Mouse (Mus musculus): ENCODE results near the gene Ly75. TPM values are rescaled to one million over a fixed set of nuclear protein-coding genes. Genes with fewer than 3 reads are reported as not detected.

The Ly75 gene
- 0.94 and 1.6 TPM in 2 replicates for polyA plus RNA-seq (2015; fragmentation: Nextera tagmentation; extraction: Ambion mirVana)

DNA sequence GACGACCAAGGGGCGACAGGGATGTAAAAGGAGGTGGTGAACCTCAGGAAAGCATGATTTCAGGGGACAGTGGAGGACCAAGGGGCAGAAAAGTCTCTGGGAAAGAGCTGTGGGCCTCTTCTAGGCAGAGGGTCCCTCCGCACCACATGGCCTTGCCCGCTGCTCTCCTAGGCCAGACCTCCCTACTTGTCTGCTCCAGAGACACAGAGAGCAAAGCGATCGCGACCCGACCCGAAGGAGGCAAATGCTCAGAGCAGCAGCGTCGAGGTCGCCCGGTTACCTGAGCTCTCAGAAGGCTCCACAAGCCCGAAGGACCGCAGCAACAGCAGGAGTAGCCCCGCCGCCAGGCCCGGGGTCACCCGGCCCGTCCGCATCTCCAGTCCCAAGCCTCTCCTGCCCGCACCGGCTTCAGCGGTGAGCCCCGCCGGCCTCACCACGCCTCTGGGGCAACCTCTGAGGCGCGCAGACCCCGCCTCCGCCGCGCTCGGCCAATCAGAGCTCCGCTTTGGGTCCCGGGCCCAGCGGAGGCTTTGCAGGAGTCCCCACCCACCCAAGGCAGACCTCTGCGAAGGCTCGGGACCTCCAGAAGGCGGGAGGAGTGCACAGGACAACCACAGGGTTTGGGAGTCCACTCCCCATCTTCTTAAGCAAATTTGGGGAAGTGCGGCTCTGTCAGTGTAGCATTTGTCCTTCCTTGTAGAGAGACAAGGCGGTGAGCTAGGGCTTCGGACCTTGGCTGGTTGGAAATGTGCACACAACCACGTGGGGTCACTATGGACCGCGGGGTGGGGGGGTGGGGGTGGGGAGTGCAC lies at the start of gene Ly75:
Gene Ly75, minus strand, starts transcription at position 446 of the 812 bp plus-strand sequence.

DNA sequence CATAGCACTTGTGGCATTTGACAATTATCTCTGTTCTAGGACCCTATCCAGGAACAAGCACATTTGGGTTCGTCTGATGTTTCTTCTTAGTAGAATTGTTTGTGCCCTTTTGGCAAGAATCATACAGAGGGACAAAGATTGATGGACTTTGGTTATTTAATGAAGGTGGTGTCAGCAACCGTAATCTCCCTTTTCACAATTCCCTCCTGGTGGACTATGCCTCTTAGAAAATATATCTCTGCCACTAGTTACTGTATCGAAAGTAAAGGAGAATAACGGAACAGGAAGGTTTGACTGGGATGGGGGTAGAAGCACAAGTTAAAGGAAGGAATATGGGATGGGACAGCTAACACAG lies 98.7 kb downstream of the Ly75 start, which contains the start of gene Cd302:
Gene Cd302, minus strand, starts transcription at position 22 of the 355 bp plus-strand sequence.

Other genes starting within 250 kb of the Ly75 start
- 44.8 and 46.9 TPM in 2 replicates for gene Baz2b, start 173.5 kb downstream of the Ly75 start, polyA plus RNA-seq (2015; fragmentation: Nextera tagmentation; extraction: Ambion mirVana)
- 32.5 and 42.3 TPM in 2 replicates for gene March7, start 173.4 kb downstream of the Ly75 start, polyA plus RNA-seq (2015; fragmentation: Nextera tagmentation; extraction: Ambion mirVana)
- 23.9 and 35.2 TPM in 2 replicates for gene Cd302, start 98.8 kb downstream of the Ly75 start, polyA plus RNA-seq (2015; fragmentation: Nextera tagmentation; extraction: Ambion mirVana)
- 0.46 and 1.1 TPM in 2 replicates for gene Pla2r1, start 170.0 kb upstream of the Ly75 start, polyA plus RNA-seq (2015; fragmentation: Nextera tagmentation; extraction: Ambion mirVana)